Mouse (Mus musculus) C2C12 (cell line): ENCODE results near the gene Hgd. TPM values are rescaled to one million over a fixed set of nuclear protein-coding genes. Genes with fewer than 3 reads are reported as not detected.

Experiments
- H3K27me3 ChIP-seq: one replicate; pipeline ENCODE4 v1.6.1; 2011; ENCODE audit not compliant: control insufficient read depth, insufficient read depth, insufficient read length
- H3K36me3 ChIP-seq: one replicate; pipeline ENCODE4 v1.6.1; 2011; ENCODE audit not compliant: control insufficient read depth, insufficient read depth
- H3K4me3 ChIP-seq: one replicate; pipeline ENCODE4 v1.5.1; 2011; ENCODE audit warnings: mild to moderate bottlenecking, control low read depth; ENCODE audit not compliant: poor library complexity, insufficient read depth, severe bottlenecking
- H3K79me2 ChIP-seq: one replicate; pipeline ENCODE4 v1.6.1; 2011; ENCODE audit not compliant: control insufficient read depth, insufficient read depth
- H3K79me3 ChIP-seq: one replicate; pipeline ENCODE4 v1.6.1; 2011; ENCODE audit warnings: low read depth, control low read depth
- H3ac ChIP-seq: one replicate; pipeline ENCODE3; 2011; ENCODE audit warnings: low read depth; ENCODE audit not compliant: control insufficient read depth, insufficient read length
- CEBPB ChIP-seq: IDR thresholded peaks from one replicate; pipeline ENCODE4 v1.6.1; 2011; ENCODE audit warnings: low read depth, mild to moderate bottlenecking, control low read depth, moderate library complexity
- CTCF ChIP-seq: IDR thresholded peaks from one replicate; pipeline ENCODE4 v1.5.1; 2011; ENCODE audit not compliant: control insufficient read depth, insufficient read depth, insufficient read length
- FOSL1 ChIP-seq: IDR thresholded peaks from one replicate; pipeline ENCODE4 v1.8.0; 2011; ENCODE audit warnings: mild to moderate bottlenecking, low read length; ENCODE audit not compliant: poor library complexity, insufficient read depth, severe bottlenecking
- MAX ChIP-seq: IDR thresholded peaks from one replicate; pipeline ENCODE4 v1.6.1; 2011; ENCODE audit warnings: mild to moderate bottlenecking, control low read depth
- MYOD1 ChIP-seq: IDR thresholded peaks from one replicate; pipeline ENCODE4 v1.6.1; 2011; ENCODE audit warnings: low read depth; ENCODE audit not compliant: control insufficient read depth, insufficient read length
- MYOG ChIP-seq: IDR thresholded peaks from one replicate; pipeline ENCODE4 v1.6.1; 2011; ENCODE audit not compliant: control insufficient read depth, insufficient read length; ENCODE audit errors: extremely low read depth
- USF1 ChIP-seq: IDR thresholded peaks from one replicate; pipeline ENCODE4 v1.6.1; 2011; ENCODE audit warnings: low read depth, mild to moderate bottlenecking, control low read depth, moderate library complexity
- polyA plus RNA-seq: library from polyadenylated mRNA; unstranded; fragments of >200 nt; fragmentation: generic; extraction: Trizol; gene quantifications from one replicate; pipeline ENCODE4 v1.2.1, GENCODE M21; 2012; ENCODE audit warnings: missing spikeins

Gene Hgd
- polyA plus RNA-seq, 1 experiment: 0.02 TPM

DNA sequence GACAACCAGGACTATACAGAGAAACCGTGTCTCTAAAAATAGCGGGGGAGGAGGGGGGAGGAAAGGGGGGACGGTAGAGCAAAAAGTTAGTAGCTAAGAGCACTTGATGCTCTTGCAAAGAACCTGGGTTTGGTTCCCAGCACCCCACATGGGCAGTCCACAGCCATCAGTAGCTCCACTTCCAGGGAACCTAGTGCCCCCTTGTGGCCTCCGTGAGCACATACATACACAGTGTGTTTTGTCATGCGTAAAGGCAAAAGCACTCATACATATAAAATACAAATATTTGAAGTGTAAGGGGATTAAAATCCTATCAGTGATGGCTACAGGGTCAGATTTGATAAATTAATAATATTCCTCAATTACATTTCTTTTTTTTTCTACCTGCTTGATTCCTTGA is 6.9 kb upstream of the Hgd start:
- Histone ChIP-seq H3K27me3 (no peaks in the 10 kb centered on the region), H3K36me3 (peaks cover 6% of the 10 kb centered on the region)

DNA sequence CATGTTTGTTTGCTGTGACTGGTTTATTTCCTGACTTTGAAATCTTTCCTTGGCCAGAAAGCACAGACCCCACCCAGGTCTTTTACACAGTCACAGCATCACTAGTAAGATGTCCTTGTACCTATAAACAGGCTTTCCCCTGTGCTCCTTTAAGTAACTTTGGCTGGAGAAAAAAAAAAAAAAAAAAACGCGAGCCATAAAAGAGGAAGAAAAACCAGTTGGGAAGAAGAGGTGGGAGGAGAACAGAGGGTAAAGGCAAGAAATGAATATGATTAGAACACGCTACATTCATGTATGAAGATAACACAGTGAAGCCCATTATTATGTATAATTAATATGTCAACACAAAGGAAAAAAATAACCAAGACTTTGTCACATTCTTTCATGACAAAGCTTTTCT is 4.6 kb upstream of the Hgd start:
- no peaks in the 10 kb centered on the region for H3K79me2 ChIP-seq
- peaks cover 6% of the 10 kb centered on the region for H3K36me3 ChIP-seq
- no peaks in the 10 kb centered on the region for H3K27me3 ChIP-seq
- TF ChIP-seq CTCF: no peak
- no peak for TF ChIP-seq CEBPB
- TF ChIP-seq USF1: no peak
- TF ChIP-seq MYOD1: no peak
- TF ChIP-seq MAX: no peak
- no peak for TF ChIP-seq FOSL1
- TF ChIP-seq MYOG: no peak
- no peak overlapping the region for H3ac ChIP-seq
- H3K79me3 ChIP-seq: no peaks in the 10 kb centered on the region
- H3K4me3 ChIP-seq: no peak overlapping the region

More for the DNA sequence above, 6.9 kb upstream of the Hgd start:
- H3K4me3 ChIP-seq: no peak overlapping the region
- no peaks in the 10 kb centered on the region for H3K79me3 ChIP-seq
- TF ChIP-seq FOSL1: no peak
- no peak for TF ChIP-seq CEBPB
- TF ChIP-seq CTCF: no peak
- TF ChIP-seq MAX: no peak
- TF ChIP-seq USF1: no peak
- no peak for TF ChIP-seq MYOD1
- TF ChIP-seq MYOG: no peak
- H3ac ChIP-seq: no peak overlapping the region
- H3K79me2 ChIP-seq: no peaks in the 10 kb centered on the region

GRCm38 (mm10) chr16:37579591-37579990 is 362 bp upstream of the Hgd start:
- H3K36me3 ChIP-seq: no peaks in the 10 kb centered on the region
- no peaks in the 10 kb centered on the region for H3K79me2 ChIP-seq
- no peak for TF ChIP-seq MYOG
- no peak for TF ChIP-seq MAX
- TF ChIP-seq CTCF: no peak
- TF ChIP-seq MYOD1: no peak
- no peak for TF ChIP-seq USF1
- no peak for TF ChIP-seq CEBPB
- no peak for TF ChIP-seq FOSL1
- no peak overlapping the region for H3ac ChIP-seq
- no peaks in the 10 kb centered on the region for H3K79me3 ChIP-seq
- no peak overlapping the region for H3K4me3 ChIP-seq
- no peaks in the 10 kb centered on the region for H3K27me3 ChIP-seq

GRCm38 (mm10) chr16:37580651-37581050 is 698 bp downstream of the Hgd start:
- no peaks in the 10 kb centered on the region for H3K36me3 ChIP-seq
- no peaks in the 10 kb centered on the region for H3K79me2 ChIP-seq
- no peaks in the 10 kb centered on the region for H3K27me3 ChIP-seq
- H3K79me3 ChIP-seq: no peaks in the 10 kb centered on the region
- no peak overlapping the region for H3K4me3 ChIP-seq
- no peak overlapping the region for H3ac ChIP-seq
- TF ChIP-seq CEBPB (no peak), FOSL1 (no peak), CTCF (no peak), MYOD1 (no peak), MAX (no peak), MYOG (no peak), USF1 (no peak)

GRCm38 (mm10) chr16:37581901-37582300 is 1.9 kb downstream of the Hgd start:
- no peaks in the 10 kb centered on the region for H3K79me2 ChIP-seq
- H3K4me3 ChIP-seq: no peak overlapping the region
- no peak overlapping the region for H3ac ChIP-seq
- no peaks in the 10 kb centered on the region for H3K79me3 ChIP-seq
- H3K36me3 ChIP-seq: no peaks in the 10 kb centered on the region
- H3K27me3 ChIP-seq: no peaks in the 10 kb centered on the region
- TF ChIP-seq FOSL1: no peak
- TF ChIP-seq USF1: no peak
- TF ChIP-seq MYOG: no peak
- TF ChIP-seq MAX: no peak
- no peak for TF ChIP-seq CTCF

DNA sequence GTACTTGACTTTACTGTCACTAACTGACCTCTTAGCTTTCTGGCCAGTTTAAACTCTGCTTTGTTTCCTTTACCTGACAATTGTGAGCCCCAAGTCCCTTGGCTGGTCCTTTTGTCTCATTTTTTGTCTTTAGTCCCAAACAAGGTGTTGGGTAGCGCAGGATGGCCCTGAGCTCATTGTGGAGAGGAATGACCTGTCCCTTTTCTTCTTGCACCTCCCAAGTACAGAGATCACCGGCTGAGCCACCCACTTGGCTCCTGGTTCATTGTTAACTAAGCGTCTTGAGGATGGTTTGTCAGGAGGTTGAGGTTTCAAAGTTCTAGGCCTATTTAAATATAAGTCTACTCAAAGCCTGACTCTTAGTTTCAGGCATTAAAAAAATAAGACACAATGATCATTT is 3.4 kb downstream of the Hgd start:
- no peaks in the 10 kb centered on the region for H3K79me2 ChIP-seq
- no peaks in the 10 kb centered on the region for H3K27me3 ChIP-seq
- H3K36me3 ChIP-seq: no peaks in the 10 kb centered on the region
- no peak overlapping the region for H3ac ChIP-seq
- H3K4me3 ChIP-seq: no peak overlapping the region
- no peak for TF ChIP-seq CEBPB
- H3K79me3 ChIP-seq: no peaks in the 10 kb centered on the region

DNA sequence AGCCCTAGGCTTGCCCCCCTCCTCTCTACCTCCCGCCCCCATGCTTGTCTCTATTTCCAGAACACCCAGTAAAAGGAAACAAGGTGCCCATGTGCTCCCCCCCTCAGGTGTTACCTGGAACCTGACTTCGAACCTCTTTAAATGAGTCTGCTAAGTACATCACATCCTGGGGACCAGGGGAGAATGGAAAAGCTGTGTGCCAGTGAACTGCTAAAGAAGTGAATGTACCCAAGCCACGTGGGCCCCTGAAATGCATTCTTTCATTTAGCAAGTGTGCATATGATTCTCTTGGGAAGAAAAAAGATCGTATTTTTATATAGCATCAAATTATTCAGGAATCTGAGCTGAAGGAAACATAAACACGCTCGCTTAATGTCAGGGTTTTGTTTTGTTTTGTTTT is 3.8 kb downstream of the Hgd start:
- Histone ChIP-seq H3K79me2 (no peaks in the 10 kb centered on the region), H3K79me3 (no peaks in the 10 kb centered on the region), H3ac (no peak overlapping the region), H3K4me3 (no peak overlapping the region), H3K36me3 (no peaks in the 10 kb centered on the region), H3K27me3 (no peaks in the 10 kb centered on the region)
- TF ChIP-seq FOSL1 (no peak), MAX (no peak), MYOG (no peak), USF1 (no peak), CEBPB (no peak), MYOD1 (no peak), CTCF (no peak)
